In genomic region chr6:128375192-128375591, GRCm38 (mm10) we compare ENCODE assay signal across 9 mouse cellular contexts. TPM values are rescaled to one million over a fixed set of nuclear protein-coding genes. Genes with fewer than 3 reads are reported as not detected.
DNase-seq lines count a peak whose midpoint lies in the region; ATAC-seq and TF ChIP-seq lines count a peak whose summit lies in the region.
"Had no signal": no experiment of that assay in that cellular context is flagged by ENCODE, and none has a peak within 500 bp of the region (broad histone marks: within the 10 kb centered on the region; RNA-seq: fewer than 3 reads in every experiment).

Tex52 (plus strand) TSS chr6:128375456.
Gm44596 (plus strand) TSS chr6:128375503.

- 32% methylated on average over 6 of the region's 6 CpGs for WGBS in heart, embryonic 13.5 days
- WGBS in neural tube, embryonic 15.5 days = 21% methylated on average over 6 of the region's 6 CpGs
- 90% methylated on average over 6 of the region's 6 CpGs for WGBS in thymus, adult 2 months

- peaks cover 8% of the 10 kb centered on the region for H3K4me1 ChIP-seq in heart, embryonic 13.5 days
- peaks cover 4% of the 10 kb centered on the region; the same call in 1 of the 2 replicates for H3K4me1 ChIP-seq in neural tube, embryonic 15.5 days
- 0 out of 2 replicates have a peak, but pooled peaks cover 3% of the 10 kb centered on the region for H3K4me1 ChIP-seq in thymus, adult 2 months (replicated peaks; ENCODE audit: control insufficient read depth, insufficient read depth, low read length)

- peak; percentile 64 for DNase-seq in Muller cell, postnatal 12 days (ENCODE audit: inconsistent ontology term)
- DNase-seq in embryo, embryonic 9.5 days (ENCODE audit: extremely low spot score) = peak; percentile 39
- DNase-seq in layer of hippocampus, adult 8-10 months (ENCODE audit: low spot score in 2 of 2) = peak; percentile 43 to 57
- no peak for DNase-seq in thymus, adult 2 months
- DNase-seq in cerebellum, postnatal 25 days = no peak
- DNase-seq in spleen, adult 18-20 months = no peak

- H3K4me2 ChIP-seq in heart, embryonic 13.5 days = no peak within 1 kb of the TSS
- no peak within 1 kb of the TSS for H3K4me2 ChIP-seq in neural tube, embryonic 15.5 days

- 0 out of 2 replicates have a peak, but pooled peaks have one; percentile 33 for ATAC-seq in heart, embryonic 13.5 days (ENCODE audit: extremely low read depth, insufficient number of reproducible peaks, low FRiP score, low TSS enrichment)
- peak; percentile 64 for ATAC-seq in neural tube, embryonic 15.5 days (ENCODE audit: low FRiP score)

- H3K27me3 ChIP-seq in heart, embryonic 13.5 days (replicated peaks) = no peaks in the 10 kb centered on the region
- no peaks in the 10 kb centered on the region for H3K27me3 ChIP-seq in neural tube, embryonic 15.5 days (replicated peaks)
- no peaks in the 10 kb centered on the region for H3K27me3 ChIP-seq in thymus, adult 2 months (ENCODE audit: control insufficient read depth, insufficient read depth, low read length)

- no peak for TF ChIP-seq CTCF in thymus, adult 2 months (IDR thresholded peaks at IDR 0.05; ENCODE audit: borderline replicate concordance, control insufficient read depth, extremely low read depth, insufficient read depth, low read length, poor library complexity)

- H3K9me3 ChIP-seq in heart, embryonic 13.5 days = no peaks in the 10 kb centered on the region
- H3K9me3 ChIP-seq in neural tube, embryonic 15.5 days (replicated peaks) = no peaks in the 10 kb centered on the region

- H3K9ac ChIP-seq in heart, embryonic 13.5 days = no peak within 1 kb of the TSS
- H3K9ac ChIP-seq in neural tube, embryonic 15.5 days (replicated peaks) = no peak within 1 kb of the TSS

- H3K36me3 ChIP-seq in heart, embryonic 13.5 days = peaks cover 69% of the 10 kb centered on the region
- no peaks in the 10 kb centered on the region for H3K36me3 ChIP-seq in neural tube, embryonic 15.5 days
- H3K36me3 ChIP-seq in thymus, adult 2 months (ENCODE audit: control insufficient read depth, insufficient read depth, low read length) = peaks cover 31% of the 10 kb centered on the region

- H3K27ac ChIP-seq in heart, embryonic 13.5 days (replicated peaks) = no peak within 1 kb of the TSS
- H3K27ac ChIP-seq in neural tube, embryonic 15.5 days (replicated peaks) = peak within 1 kb of the TSS; percentile 41; the same call in 1 of the 2 replicates
- no peak within 1 kb of the TSS for H3K27ac ChIP-seq in thymus, adult 2 months (ENCODE audit: control insufficient read depth, insufficient read depth, low read length)

- no peak for TF ChIP-seq POLR2A in thymus, adult 2 months (IDR thresholded peaks at IDR 0.05; ENCODE audit: control insufficient read depth, extremely low read depth, insufficient read depth, low read length, poor library complexity)

- H3K4me3 ChIP-seq in heart, embryonic 13.5 days = no peak within 1 kb of the TSS
- H3K4me3 ChIP-seq in neural tube, embryonic 15.5 days (replicated peaks) = no peak within 1 kb of the TSS
- H3K4me3 ChIP-seq in thymus, adult 2 months (ENCODE audit: control insufficient read depth, insufficient read depth, low read length) = no peak within 1 kb of the TSS

RNA-seq across cellular contexts. Expression of gene Tex52, which starts in this region (rescaled TPM):
- polyA plus RNA-seq in heart, embryonic 13.5 days (2015; fragmentation: Nextera tagmentation; extraction: Ambion mirVana) = 0.28 TPM in 1 of 2 replicates, not detected in the other
- 1 to 10 TPM; 1.7 to 3.3 (median 2.5) TPM for total RNA-seq in layer of hippocampus, adult 8-10 months (2022)
- polyA plus RNA-seq in neural tube, embryonic 15.5 days (2015; fragmentation: Nextera tagmentation; extraction: Ambion mirVana) = 0.33 and 0.54 TPM in 2 replicates
- polyA plus RNA-seq in thymus, adult 2 months (2012; rRNA removed) = 0.92 and 1.2 TPM in 2 replicates
- total RNA-seq: hematopoietic stem cell, adult 5-6 weeks had no signal

RNA-seq across cellular contexts. Expression of gene Gm44596, which starts in this region (rescaled TPM):
- polyA plus RNA-seq in heart, embryonic 13.5 days (2015; fragmentation: Nextera tagmentation; extraction: Ambion mirVana) = not detected in 2 replicates
- total RNA-seq in layer of hippocampus, adult 8-10 months (2022) = not detected
- not detected in 2 replicates for polyA plus RNA-seq in neural tube, embryonic 15.5 days (2015; fragmentation: Nextera tagmentation; extraction: Ambion mirVana)
- not detected in 2 replicates for polyA plus RNA-seq in thymus, adult 2 months (2012; rRNA removed)
- total RNA-seq: hematopoietic stem cell, adult 5-6 weeks had no signal

Comparison
In these comparisons a context has a peak if more than half of its experiments do, and no peak if none do; other contexts are left out.
1. Peak in ATAC-seq in heart, embryonic 13.5 days; RNA of the genes that start here not detected or under 1 TPM.
2. Peak in ATAC-seq and H3K27ac ChIP-seq in neural tube, embryonic 15.5 days; RNA of the genes that start here not detected or under 1 TPM.
3. DNase-seq: peak in Muller cell, postnatal 12 days (single experiment), embryo, embryonic 9.5 days (single experiment) and layer of hippocampus, adult 8-10 months (2 of 2); none in thymus, adult 2 months (single experiment), cerebellum, postnatal 25 days (0 of 2) and spleen, adult 18-20 months (0 of 2).